Mouse (Mus musculus) MEL (cell line): ENCODE data around the gene Slc30a9. TPM values are rescaled to one million over a fixed set of nuclear protein-coding genes. Genes with fewer than 3 reads are reported as not detected.

Experiments used
- DNase-seq: peaks from one replicate; pipeline ENCODE4 v3.0.0; 2011; ENCODE audit warnings: low read depth, low spot score
- H3K27ac ChIP-seq: 2 replicates; pipeline ENCODE4 v1.5.1; 2012; ENCODE audit warnings: low read depth, mild to moderate bottlenecking, control low read depth, low read length, moderate library complexity; ENCODE audit not compliant: control insufficient read depth
- H3K27me3 ChIP-seq, 2 experiments: fragments of 150-350 bp in 1 of 2; sonication (generic) in 1 of 2; 2 replicates each; pipeline ENCODE4 v1.6.1; 2012; ENCODE audit warnings: low read length in 2 of 2, mild to moderate bottlenecking in 2 of 2, improper control_type of control experiment in 1 of 2, moderate library complexity in 1 of 2; ENCODE audit not compliant: insufficient read depth in 2 of 2, control insufficient read depth in 1 of 2
- H3K36me3 ChIP-seq, 2 experiments: 2 replicates each; pipeline ENCODE4 v1.6.1; 2012 to 2014; ENCODE audit warnings: low read length in 2 of 2, improper control_type of control experiment in 1 of 2, inconsistent platforms in 1 of 2, mild to moderate bottlenecking in 1 of 2; ENCODE audit not compliant: insufficient read depth in 2 of 2, control insufficient read depth in 1 of 2
- H3K4me1 ChIP-seq, 2 experiments: fragments of 150-350 bp in 1 of 2; sonication (generic) in 1 of 2; 2 replicates each; pipeline ENCODE4 v1.6.1; 2012; ENCODE audit warnings: low read length in 2 of 2, improper control_type of control experiment in 1 of 2, mild to moderate bottlenecking in 1 of 2; ENCODE audit not compliant: insufficient read depth in 2 of 2, control insufficient read depth in 1 of 2
- H3K4me3 ChIP-seq, 2 experiments: fragments of 150-350 bp in 1 of 2; sonication (generic) in 1 of 2; 2 replicates each; pipeline ENCODE4 v1.5.1; 2012; ENCODE audit warnings: low read depth in 2 of 2, low read length in 2 of 2, mild to moderate bottlenecking in 2 of 2, moderate library complexity in 2 of 2, control low read depth in 1 of 2, improper control_type of control experiment in 1 of 2; ENCODE audit not compliant: control insufficient read depth in 1 of 2, insufficient read depth in 1 of 2
- H3K79me2 ChIP-seq: 2 replicates; pipeline ENCODE4 v1.6.1; 2012; ENCODE audit warnings: mild to moderate bottlenecking, low read length, moderate library complexity; ENCODE audit not compliant: control insufficient read depth, poor library complexity, insufficient read depth
- H3K9ac ChIP-seq: 2 replicates; pipeline ENCODE4 v1.6.1; 2012; ENCODE audit warnings: low read depth, mild to moderate bottlenecking, control low read depth, low read length, moderate library complexity; ENCODE audit not compliant: control insufficient read depth, poor library complexity, severe bottlenecking
- H3K9me3 ChIP-seq: fragments of 150-350 bp; sonication (generic); replicated peaks from 2 replicates; pipeline ENCODE4 v1.6.1; 2012; ENCODE audit warnings: mild to moderate bottlenecking, low read length, improper control_type of control experiment, moderate library complexity; ENCODE audit not compliant: insufficient read depth
- CHD1 ChIP-seq: IDR thresholded peaks from 2 replicates; pipeline ENCODE4 v1.6.1; 2012; ENCODE audit warnings: low read depth, mild to moderate bottlenecking, inconsistent platforms, low read length, improper control_type of control experiment
- CTCF ChIP-seq, 3 experiments: IDR thresholded peaks in 2 of 3; conservative IDR thresholded peaks in 1 of 3; 2 replicates each; pipeline ENCODE4 v1.5.1; 2011 to 2012; ENCODE audit warnings: low read length in 3 of 3, low read depth in 2 of 3, mild to moderate bottlenecking in 2 of 3, improper control_type of control experiment in 1 of 3, inconsistent platforms in 1 of 3, mixed read lengths in 1 of 3, moderate library complexity in 1 of 3; ENCODE audit not compliant: control insufficient read depth in 1 of 3, insufficient read depth in 1 of 3, poor library complexity in 1 of 3, severe bottlenecking in 1 of 3
- GABPA ChIP-seq: IDR thresholded peaks from 2 replicates; pipeline ENCODE4 v1.6.1; 2012; ENCODE audit warnings: low read depth, mild to moderate bottlenecking, inconsistent platforms, low read length, improper control_type of control experiment, moderate library complexity
- GATA1 ChIP-seq: IDR thresholded peaks from 2 replicates; pipeline ENCODE4 v1.6.1; 2011; ENCODE audit warnings: low read depth, low read length, improper control_type of control experiment
- HCFC1 ChIP-seq: IDR thresholded peaks from 2 replicates; pipeline ENCODE4 v1.6.1; 2012; ENCODE audit warnings: low read depth, mild to moderate bottlenecking, inconsistent platforms, low read length, improper control_type of control experiment, moderate library complexity
- JUND ChIP-seq: IDR thresholded peaks from 2 replicates; pipeline ENCODE4 v1.6.1; 2011; ENCODE audit warnings: low read depth, mild to moderate bottlenecking, improper control_type of control experiment, low read length
- KAT2A ChIP-seq: conservative IDR thresholded peaks from 2 replicates; pipeline ENCODE4 v1.6.1; 2012; ENCODE audit warnings: low read depth, low read length, improper control_type of control experiment, inconsistent platforms
- MEF2A ChIP-seq: IDR thresholded peaks from 2 replicates; pipeline ENCODE4 v1.6.1; 2014; ENCODE audit warnings: low read depth, mild to moderate bottlenecking, inconsistent platforms, low read length, improper control_type of control experiment; ENCODE audit not compliant: poor library complexity, insufficient replicate concordance, severe bottlenecking; ENCODE audit errors: extremely low read depth
- MXI1 ChIP-seq: IDR thresholded peaks from 2 replicates; pipeline ENCODE4 v1.6.1; 2011; ENCODE audit warnings: mild to moderate bottlenecking, low read depth, low read length, improper control_type of control experiment
- NELFE ChIP-seq: IDR thresholded peaks from 2 replicates; pipeline ENCODE4 v1.6.1; 2011; ENCODE audit warnings: low read depth, low read length, improper control_type of control experiment
- POLR2AphosphoS2 ChIP-seq: IDR thresholded peaks from 2 replicates; pipeline ENCODE4 v1.6.1; 2011; ENCODE audit warnings: low read length, improper control_type of control experiment
- POLR2AphosphoS5 ChIP-seq: IDR thresholded peaks from 2 replicates; pipeline ENCODE4 v1.6.1; 2012; ENCODE audit warnings: low read depth, borderline replicate concordance, mild to moderate bottlenecking, inconsistent platforms, low read length, moderate library complexity, mixed read lengths
- RAD21 ChIP-seq: IDR thresholded peaks from 2 replicates; pipeline ENCODE4 v1.6.1; 2011; ENCODE audit warnings: mild to moderate bottlenecking, low read depth, low read length, improper control_type of control experiment
- RCOR1 ChIP-seq: IDR thresholded peaks from 2 replicates; pipeline ENCODE4 v1.6.1; 2012; ENCODE audit warnings: low read depth, mild to moderate bottlenecking, inconsistent platforms, low read length, improper control_type of control experiment
- SIN3A ChIP-seq: IDR thresholded peaks from 2 replicates; pipeline ENCODE4 v1.6.1; 2012; ENCODE audit warnings: low read length, improper control_type of control experiment, inconsistent platforms
- SMC3 ChIP-seq: IDR thresholded peaks from 2 replicates; pipeline ENCODE4 v1.6.1; 2011; ENCODE audit warnings: low read depth, low read length, improper control_type of control experiment
- USF1 ChIP-seq: IDR thresholded peaks from 2 replicates; pipeline ENCODE4 v1.6.1; 2014; ENCODE audit warnings: low read depth, mild to moderate bottlenecking, inconsistent platforms, low read length, improper control_type of control experiment, moderate library complexity
- ZKSCAN1 ChIP-seq: IDR thresholded peaks from 2 replicates; pipeline ENCODE4 v1.6.1; 2012; ENCODE audit warnings: low read depth, mild to moderate bottlenecking, inconsistent platforms, low read length, improper control_type of control experiment, moderate library complexity
- ZNF384 ChIP-seq: IDR thresholded peaks from 2 replicates; pipeline ENCODE4 v1.6.1; 2012; ENCODE audit warnings: low read depth, mild to moderate bottlenecking, inconsistent platforms, low read length, improper control_type of control experiment
- polyA plus RNA-seq, 2 experiments: library from polyadenylated mRNA; stranded (reverse) in 1 of 2; unstranded in 1 of 2; fragments of >175 nt in 1 of 2; fragments of >200 nt in 1 of 2; gene quantifications; 2 replicates each; pipeline versions ENCODE4 v1.2.1 to v1.2.4; 2012; ENCODE audit warnings: low replicate concordance in 2 of 2, low read depth in 1 of 2; ENCODE audit not compliant: insufficient read length in 2 of 2, insufficient read depth in 1 of 2, missing spikeins in 1 of 2
- total RNA-seq: library from RNA; depleted of rRNA; stranded (reverse); fragments of 300-350 nt; gene quantifications from 2 replicates; pipeline ENCODE4 v1.2.3, GENCODE M21; 2012

The Slc30a9 gene
- total and polyA plus RNA-seq, 3 experiments = 20.2 to 284 (median 37.6) TPM

DNA sequence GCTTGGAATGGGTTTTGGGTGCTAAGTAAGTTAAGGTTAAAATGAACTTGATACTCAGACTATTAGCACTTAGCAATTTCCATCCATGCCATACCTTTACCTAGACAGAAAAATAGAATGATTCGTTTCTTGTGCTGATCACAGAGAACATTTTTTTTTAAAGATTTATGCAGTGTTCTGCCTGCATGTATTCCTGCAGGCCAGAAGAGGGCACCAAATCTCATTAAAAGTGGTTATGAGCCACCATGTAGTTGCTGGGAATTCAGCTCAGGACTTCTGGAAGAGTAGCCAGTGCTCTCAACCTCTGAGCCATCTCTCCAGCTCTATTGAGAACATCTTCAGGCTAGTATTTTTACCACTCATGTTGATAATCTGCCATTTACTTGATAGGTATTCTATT, 40.6 kb upstream of the Slc30a9 start (continued):
- TF ChIP-seq ZNF384 (peak; percentile 74), SMC3 (peak; percentile 31; the same call in 1 of the 2 replicates), KAT2A (no peak), POLR2AphosphoS2 (no peak), CTCF (IDR thresholded peaks at IDR 0.05 in 2 of 3, conservative IDR thresholded peaks at IDR 0.05 in 1 of 3; ENCODE audit: control insufficient read depth in 1 of 3, insufficient read depth in 1 of 3, low read depth in 2 of 3, low read length in 3 of 3, poor library complexity in 1 of 3, severe bottlenecking in 1 of 3) (peak; percentile 40 to 65 (median 49); a peak in 5 of 6 replicates), MXI1 (no peak), GATA1 (no peak), NELFE (no peak)

- TF ChIP-seq USF1 = no peak
- TF ChIP-seq POLR2AphosphoS5 = no peak
- no peak for TF ChIP-seq RCOR1
- no peak for TF ChIP-seq CHD1
- TF ChIP-seq ZKSCAN1 = no peak
- TF ChIP-seq, all 39 proteins: peak for 0
- no peaks in the 10 kb centered on the region for H3K9me3 ChIP-seq
- DNase-seq = no peak
- no peaks in the 10 kb centered on the region for H3K27me3 ChIP-seq
- peaks cover 3% of the 10 kb centered on the region; the same call in 1 of the 2 replicates for H3K79me2 ChIP-seq
- H3K4me1 ChIP-seq = no peaks in the 10 kb centered on the region
- H3K9ac ChIP-seq = no peak overlapping the region
- no peak overlapping the region for H3K4me3 ChIP-seq
- H3K36me3 ChIP-seq = peaks cover 2 to 24% of the 10 kb centered on the region in 2 experiments
- H3K27ac ChIP-seq = no peak overlapping the region
Measured at GRCm38 (mm10) chr5:67269309-67269708, 37.4 kb upstream of the Slc30a9 start.

DNA sequence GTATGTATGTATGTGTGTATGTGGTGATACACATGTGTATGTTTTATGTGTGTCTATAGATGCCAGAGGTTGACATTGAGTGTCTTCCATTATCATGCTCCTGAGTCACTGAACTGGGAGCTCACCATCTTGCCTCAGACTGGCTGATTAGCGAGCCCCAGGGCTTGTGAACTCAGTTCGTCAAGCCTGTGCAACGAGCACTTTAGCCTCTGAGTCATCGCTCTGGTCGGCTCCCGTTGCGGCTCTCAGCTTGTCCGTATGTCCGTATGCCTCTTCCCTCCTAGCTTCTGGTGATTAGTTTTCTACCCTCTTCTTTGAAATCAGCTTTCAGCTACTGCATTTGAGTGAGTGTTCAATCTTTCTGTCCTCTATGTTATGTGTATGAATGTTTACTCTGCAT, 27.3 kb upstream of the Slc30a9 start:
- H3K9ac ChIP-seq = no peak overlapping the region
- no peak overlapping the region for H3K4me3 ChIP-seq
- H3K9me3 ChIP-seq = no peaks in the 10 kb centered on the region
- peak; percentile 39 for DNase-seq
- H3K27ac ChIP-seq = peak overlapping the region; percentile 19
- TF ChIP-seq GABPA (no peak), HCFC1 (no peak), RAD21 (no peak), MEF2A (no peak), POLR2AphosphoS5 (no peak), KAT2A (no peak), SIN3A (no peak), JUND (no peak)
- TF ChIP-seq, all 39 proteins: peak for 0
- Histone ChIP-seq H3K79me2 (peaks cover 5% of the 10 kb centered on the region; the same call in 1 of the 2 replicates), H3K36me3 (peaks cover 23 to 28% of the 10 kb centered on the region in 2 experiments), H3K27me3 (no peaks in the 10 kb centered on the region), H3K4me1 (peaks cover 10 to 11% of the 10 kb centered on the region in 2 experiments)
